Mouse (Mus musculus) liver, adult (tissue): ENCODE results near the gene Rab29.

Experiments used
- GATA4 ChIP-seq: IDR thresholded peaks from 2 replicates; pipeline ENCODE4 v1.6.1; 2014; ENCODE audit warnings: mild to moderate bottlenecking, low read length; ENCODE audit not compliant: insufficient replicate concordance

Rab29 gene

DNA sequence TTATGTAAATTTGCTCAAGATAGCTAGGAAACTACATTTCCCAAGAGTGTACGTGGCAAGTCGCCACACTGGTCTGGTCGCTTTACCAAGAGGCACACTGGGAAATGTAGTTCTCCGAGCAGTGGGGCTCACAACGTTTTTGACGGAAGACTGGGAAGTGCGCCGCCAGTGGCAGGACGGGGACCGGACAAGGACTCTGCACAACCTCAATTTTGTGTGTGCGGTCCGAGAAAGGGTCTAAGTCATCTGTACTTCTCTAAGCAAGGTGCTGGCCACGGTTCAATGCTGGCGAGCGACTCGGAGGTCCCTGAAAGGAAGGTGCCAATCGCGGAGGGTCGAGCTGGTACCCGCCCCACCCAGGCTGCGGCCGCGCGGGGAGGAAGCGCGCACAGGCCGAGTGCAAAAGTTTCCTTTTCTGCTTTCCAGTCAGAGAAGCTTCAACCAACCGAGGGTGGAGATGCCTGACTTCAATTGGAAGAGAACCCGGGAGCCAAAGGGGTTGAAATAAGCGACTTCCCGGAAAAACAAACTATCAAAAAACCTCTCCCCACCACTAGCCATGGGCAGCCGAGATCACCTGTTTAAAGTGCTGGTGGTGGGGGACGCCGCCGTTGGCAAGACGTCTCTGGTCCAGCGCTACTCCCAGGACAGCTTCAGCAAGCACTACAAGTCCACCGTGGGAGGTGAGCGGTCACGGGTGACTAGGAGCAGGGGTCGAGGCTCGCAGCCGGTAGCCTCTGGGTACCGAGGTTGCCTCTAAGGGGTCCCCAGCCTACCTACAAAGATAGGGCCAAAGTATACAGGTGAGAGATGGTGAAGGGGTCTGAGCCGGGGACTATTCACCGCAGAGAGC lies at the start of gene Rab29:
Gene Rab29, plus strand, starts transcription at position 132 of the 853 bp plus-strand sequence.
- no peak for TF ChIP-seq GATA4

DNA sequence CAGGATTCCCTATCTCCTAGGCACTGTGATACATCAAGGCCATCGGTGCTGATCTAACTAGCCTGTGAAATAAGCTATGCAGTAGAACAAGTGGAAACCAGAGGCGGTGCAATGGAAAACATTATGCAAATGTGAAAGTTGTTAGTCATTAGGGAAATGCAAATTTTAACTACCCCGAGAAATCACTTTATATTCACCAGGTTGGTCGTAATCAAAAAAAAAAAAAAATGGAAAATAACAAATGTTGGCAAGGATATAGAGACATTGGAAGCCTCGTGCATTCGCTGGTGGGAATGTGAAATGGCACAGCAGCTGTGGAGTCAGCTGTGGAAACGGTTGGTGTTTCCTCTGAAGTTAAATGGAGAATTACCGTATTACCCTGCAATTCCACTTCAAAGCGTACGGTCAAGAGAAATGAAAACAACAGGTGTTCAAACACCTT lies 46.1 kb upstream of the Rab29 start:
- TF ChIP-seq GATA4, result no peak

DNA sequence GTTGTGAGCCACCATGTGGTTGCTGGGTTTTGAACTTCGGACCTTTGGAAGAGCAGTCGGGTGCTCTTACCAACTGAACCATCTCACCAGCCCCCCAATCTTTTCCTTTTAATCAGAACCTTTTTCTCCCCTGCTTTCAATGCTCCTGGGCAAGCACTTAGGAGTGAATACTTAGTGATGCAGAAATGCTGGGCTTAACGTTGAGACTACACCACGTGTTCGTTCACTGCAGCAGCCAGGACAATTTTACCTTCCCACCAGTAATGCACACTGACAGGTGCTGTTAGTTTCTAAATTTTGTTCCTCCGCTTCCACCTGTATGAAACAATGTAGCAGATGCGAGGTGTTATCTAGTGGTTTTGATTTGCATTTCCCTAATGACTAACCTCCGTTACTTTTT lies 44.7 kb upstream of the Rab29 start:
- TF ChIP-seq GATA4, result no peak

DNA sequence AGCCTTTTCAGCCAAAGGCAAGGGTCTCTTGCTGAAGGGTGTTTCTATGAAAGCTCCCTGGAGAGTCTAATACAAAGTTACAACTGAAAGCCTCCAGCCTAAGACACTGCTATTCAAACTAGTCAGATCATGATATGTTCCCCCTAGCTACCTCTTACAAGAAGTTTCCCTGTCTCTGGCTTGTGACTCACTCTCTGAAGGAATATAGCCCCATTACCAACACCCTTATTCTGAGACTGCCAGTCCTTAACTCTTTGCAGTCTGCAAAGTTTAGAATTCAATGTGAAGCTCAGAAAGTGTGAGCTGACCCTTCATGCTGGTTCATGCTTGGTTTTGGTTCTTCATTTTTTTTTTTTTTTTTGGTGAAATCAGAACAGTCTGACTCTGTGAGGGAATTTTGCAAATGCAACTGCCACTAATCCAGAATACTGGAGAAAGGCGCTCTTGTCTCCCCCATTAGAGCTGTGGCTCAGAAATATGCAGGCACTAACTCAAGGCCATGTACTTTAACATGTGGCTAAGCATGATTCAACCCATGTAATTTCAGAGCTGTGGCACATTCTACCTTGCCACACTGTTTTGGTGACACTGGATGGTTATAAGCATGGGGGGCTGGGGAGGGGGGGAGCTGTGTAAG lies 44.0 kb upstream of the Rab29 start:
- TF ChIP-seq GATA4, result no peak

DNA sequence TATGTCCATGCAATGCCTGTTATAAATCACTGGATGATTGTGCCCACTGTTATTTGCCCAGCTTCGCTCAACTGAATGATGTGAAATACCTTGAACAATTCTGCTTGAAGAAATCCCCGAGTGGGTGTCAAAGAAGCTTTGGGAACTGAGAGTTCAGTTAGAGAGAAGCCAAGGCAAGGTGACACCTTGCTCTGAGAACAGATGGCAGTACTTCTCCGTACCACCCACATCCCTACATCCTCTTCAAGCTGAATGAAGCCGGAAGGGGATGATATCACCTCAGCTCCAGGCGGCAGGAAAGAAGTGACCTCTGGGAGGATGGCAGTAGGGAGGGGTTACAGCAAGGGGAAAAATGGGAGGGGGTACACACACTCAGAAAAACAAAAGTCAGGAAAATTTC lies 43.5 kb upstream of the Rab29 start:
- no peak for TF ChIP-seq GATA4

DNA sequence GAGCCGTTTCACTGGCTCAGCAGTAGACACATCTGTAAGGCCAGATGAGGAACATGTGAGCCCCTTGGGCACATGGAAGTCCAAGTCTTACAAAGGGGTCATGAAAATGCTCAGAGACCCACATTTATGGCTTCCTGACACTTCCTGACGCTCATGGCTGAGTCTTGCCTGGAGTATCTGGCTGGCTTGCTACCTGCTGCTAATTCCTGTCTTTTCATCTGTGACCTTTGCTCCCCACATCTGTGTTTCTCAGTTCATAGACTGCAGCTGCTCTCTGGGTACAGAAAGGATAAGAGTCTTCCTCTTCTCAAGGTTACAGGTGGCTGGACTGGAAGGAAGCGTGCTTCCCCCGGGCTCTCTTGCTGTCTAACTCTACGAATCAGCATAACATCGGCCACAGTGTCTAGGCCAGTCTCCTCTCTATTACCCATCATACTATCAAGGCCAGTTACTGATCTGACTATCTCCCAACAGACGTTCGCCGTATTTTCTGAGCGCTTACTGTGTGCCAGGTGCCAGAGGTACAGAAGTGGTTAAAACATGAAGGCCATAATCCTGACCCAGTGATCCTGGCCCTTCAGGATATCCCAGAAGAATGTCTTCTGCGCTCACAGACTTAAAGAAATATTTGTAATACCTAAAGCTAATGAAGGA lies 42.4 kb upstream of the Rab29 start:
- TF ChIP-seq GATA4, result no peak

DNA sequence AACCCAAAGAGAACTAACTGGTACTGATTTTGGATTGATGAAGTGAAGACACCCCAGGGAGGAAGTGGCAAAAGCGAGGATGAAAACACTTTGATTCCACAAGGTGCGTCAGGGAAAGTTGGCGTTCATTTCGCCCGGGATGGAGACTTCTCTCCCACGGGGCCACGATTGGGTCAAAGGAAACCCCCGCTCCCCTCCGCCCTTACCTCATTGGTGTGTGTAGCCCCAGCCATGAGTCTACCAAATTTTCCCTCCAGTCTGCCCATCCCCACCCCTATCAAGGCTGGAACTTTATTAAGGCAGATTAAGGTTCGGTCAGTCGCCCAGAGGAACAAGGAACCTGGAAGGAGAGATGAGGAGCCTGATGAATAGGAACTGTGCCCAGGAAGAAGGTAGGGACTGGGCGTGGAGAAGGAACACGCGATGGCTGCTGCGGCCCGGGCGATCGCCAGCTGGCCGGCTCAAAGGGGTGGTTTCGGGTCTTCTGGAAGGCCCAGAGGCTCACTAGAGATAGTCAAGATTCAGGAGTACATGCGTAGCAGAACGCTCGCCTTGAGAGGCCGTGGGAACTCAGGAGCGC lies 39.7 kb upstream of the Rab29 start, which contains the start of gene Slc41a1:
Gene Slc41a1, plus strand, starts transcription at position 287 of the 580 bp plus-strand sequence.
- no peak for TF ChIP-seq GATA4

DNA sequence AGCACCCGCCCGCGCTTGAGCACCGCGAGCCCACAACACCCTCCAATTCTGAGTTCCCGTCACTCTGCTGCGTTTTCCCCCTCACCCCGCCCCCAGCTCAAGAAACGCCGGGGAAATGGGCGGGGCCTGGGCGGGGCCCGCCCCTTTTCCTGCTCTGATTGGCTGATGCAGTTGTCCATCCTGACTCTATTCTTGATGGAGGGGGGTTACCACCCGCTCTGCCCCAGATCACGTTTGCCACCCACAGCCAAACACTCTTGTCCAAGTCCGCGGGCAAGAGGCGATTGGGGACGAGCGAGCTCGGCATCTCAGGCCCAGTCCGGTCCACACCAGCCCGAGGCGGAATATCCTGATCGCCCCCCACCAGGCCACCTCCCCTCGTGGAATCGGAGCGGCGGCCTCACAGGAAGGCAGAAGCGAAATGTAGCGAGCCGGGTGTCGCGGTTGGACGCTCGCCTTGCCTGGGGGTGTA lies 39.2 kb upstream of the Rab29 start:
- no peak; the same call in 1 of the 2 replicates for TF ChIP-seq GATA4

DNA sequence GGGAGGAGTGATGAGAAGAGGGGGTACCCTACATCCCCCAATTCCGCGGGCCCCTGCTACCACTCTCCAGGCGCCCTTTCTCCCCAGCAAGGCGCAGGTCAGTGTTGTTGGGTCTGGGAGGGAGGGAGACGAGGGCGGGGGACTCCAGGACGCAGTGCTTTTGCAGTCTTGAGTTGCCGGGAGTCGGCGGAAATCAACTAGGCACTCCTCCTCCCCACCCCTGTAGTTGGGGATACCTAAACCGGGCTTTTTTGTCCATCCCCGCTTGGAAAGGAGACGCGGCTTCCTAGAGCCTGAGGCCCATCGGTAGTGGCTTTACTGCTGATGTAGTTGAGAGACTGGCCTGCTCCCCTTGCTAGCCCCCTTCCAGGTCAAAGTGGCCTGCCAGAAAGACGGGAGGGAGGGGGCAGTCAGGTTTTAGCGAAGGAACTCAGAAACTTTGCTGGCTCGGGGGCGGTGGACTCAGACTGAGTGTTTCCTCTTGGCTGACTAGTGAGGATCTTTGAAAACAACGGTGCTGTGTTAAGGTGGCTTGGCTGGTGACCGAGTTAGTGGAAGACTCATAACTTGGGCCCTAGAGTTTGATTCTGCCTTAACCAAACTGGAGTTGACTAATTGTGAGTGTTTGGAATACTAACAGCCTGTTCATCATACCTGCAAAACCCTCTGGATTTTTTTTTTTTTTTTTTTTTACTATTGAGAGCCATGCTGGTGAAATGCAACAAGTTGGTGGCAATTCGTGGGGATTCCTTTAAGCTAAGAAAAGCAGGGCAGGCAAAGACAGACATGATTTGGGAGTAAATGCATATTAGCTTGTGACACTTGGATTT lies 38.5 kb upstream of the Rab29 start:
- no peak for TF ChIP-seq GATA4

DNA sequence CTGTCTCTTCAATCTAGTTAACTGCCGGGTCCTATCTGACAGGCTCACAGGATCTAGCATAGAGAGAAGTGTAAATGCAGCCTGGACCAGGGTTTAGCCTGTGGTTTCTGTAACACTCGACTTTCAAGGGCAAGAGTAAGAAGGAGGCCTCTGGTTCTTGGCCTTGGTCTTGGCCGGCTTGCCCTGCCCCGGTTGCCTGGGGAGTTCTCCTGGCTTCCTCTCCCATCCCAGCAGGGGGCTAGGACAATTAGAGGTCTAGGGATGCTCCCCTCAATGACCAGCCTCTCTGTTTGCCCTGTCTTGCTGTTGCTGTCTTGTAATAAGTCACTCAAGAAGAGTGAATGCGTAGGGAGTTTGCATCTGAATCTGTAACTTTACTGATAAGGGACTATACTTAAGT lies 37.7 kb upstream of the Rab29 start:
- TF ChIP-seq GATA4, result no peak

DNA sequence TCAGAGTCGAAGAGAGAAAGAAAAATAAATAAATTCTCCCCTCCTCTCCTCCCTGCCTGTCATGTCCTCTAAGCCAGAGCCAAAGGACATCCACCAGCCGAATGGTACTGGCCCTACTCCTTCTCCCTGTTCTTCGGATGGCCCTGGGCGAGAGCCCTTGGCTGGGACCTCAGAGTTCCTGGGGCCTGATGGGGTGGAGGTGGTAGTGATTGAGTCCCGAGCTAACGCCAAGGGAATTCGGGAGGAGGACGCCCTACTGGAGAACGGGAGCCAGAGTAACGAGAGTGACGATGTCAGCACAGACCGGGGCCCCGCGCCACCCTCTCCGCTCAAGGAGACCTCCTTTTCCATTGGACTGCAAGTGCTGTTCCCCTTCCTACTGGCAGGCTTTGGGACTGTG lies 36.5 kb upstream of the Rab29 start:
- TF ChIP-seq GATA4, result no peak

DNA sequence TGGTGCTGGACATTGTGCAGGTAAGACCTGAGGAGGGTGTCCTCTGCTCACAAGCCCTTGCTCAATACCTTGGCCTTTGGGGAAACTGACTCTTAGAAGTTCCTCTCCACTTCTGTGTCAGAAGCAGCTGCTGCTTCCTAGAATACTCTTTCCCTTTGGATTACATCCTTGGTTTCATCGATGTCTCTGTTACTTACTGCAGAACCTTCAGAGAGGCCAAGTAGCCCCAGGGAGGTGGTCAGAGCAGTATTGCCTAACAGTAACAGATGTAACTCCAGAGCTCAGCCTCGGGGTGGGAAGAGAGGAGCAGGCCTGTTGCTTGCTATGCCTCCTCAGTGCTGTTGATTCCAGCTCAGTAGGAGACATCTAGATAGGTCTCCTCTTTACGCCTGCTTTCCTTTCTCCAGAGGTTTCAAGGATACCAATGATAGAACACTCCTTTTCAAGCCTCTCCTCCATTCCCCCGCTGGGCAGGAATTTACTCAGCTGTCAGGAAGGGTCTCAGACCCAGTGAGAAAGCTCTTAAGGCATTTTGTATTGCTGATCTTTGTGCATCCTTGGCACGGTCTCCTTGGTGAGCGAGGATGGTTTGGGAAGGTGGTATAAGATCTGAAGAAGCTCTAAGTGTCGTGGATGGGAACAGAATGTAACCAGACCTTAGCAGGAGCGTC lies 35.9 kb upstream of the Rab29 start:
- TF ChIP-seq GATA4, result no peak

DNA sequence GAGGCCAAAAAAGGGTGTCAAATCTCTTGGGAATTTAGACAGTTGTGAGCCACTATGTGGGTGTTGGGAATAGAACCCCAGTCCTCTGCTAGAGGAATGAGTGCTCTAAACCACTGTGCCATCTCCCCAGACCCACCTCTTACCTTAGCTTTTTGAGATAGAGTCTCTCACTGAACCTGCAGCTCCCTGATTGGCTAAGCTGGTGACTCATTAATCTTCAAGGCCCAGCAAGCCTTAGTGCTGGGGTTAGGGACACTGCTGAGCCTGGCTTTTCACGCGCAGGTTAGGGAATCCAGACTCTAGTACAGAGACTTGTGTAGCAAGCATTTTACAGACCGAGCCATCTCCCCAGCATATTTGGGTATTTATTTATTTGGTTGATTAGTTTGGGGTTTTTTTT lies 30.0 kb upstream of the Rab29 start:
- no peak for TF ChIP-seq GATA4

DNA sequence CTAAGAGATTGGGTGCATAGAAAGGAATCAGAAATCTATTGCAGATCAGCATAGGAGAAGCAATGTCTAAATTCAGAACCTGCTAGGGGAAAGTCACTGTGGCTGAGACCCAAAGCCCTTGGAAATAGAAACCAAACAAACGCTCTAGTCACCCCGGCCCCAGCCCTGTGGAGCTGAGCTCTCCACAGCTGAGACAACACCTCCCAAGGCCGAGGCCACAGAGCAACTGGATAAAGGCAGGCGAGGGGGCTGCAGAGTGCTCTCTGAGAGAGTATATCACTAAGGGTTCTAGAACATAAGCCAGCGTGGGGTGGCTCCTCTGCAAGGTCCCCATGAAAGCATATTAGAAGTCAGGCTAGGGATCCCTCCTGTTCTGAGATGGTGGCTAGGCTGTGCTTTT lies 28.5 kb upstream of the Rab29 start:
- TF ChIP-seq GATA4, result no peak

DNA sequence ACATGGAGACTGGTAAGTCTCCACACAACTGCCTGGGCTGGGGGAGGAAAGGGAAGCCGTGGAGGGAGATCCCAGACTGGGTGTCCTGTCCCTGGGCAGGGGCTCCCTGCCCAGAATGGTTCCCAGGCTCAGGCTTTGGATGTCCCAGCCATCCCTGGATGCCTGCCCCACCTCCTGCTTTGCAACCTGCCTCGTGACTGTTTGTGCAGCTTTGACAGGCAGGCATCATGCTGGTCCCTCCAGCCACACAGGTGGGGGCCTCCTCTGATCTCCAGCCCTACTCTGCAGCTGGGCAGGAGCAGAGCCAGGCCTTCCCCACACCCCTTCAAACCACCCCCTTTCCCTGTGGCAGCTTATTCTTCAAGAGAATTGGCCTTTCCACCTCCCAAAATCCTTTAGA lies 27.7 kb upstream of the Rab29 start:
- TF ChIP-seq GATA4, result no peak

DNA sequence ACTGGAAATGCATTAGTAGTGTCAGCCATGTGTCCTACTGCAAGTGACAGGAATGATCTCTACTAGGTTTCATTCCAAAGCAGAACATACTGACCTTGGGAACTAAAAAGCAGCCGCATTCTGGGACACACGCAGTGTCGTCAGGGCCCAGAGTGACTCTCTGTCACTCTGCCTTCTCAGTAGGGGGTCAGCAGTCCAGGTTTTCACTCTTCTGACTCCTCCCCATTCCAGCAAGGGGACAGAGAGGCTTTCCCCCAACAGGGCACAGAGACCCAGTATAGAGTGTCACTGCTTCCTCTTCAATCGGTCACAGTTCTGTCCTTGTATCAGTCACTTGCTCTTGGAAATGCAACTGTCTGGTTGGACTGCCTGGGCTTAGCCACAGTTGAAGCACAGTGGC lies 24.8 kb upstream of the Rab29 start:
- TF ChIP-seq GATA4, result no peak
